Comparison of ENCODE assay signal across 8 mouse cellular contexts in genomic region chr7:143464811-143465560, GRCm38 (mm10). TPM values are rescaled to one million over a fixed set of nuclear protein-coding genes. Genes with fewer than 3 reads are reported as not detected.
DNase-seq lines count a peak whose midpoint lies in the region; ATAC-seq and TF ChIP-seq lines count a peak whose summit lies in the region.

No protein-coding gene starts in this region.

- no peaks in the 10 kb centered on the region for H3K36me3 ChIP-seq in heart, embryonic 13.5 days
- no peaks in the 10 kb centered on the region for H3K36me3 ChIP-seq in splenic B cell, adult 2 months (ENCODE audit: control insufficient read depth, insufficient read depth, low read length, poor library complexity, severe bottlenecking)

- H3K27ac ChIP-seq in layer of hippocampus, adult 2 months, result no peak overlapping the region
- peak overlapping the region; percentile 36 for H3K27ac ChIP-seq in heart, embryonic 13.5 days (replicated peaks)

- no peak for ATAC-seq in heart, embryonic 13.5 days (ENCODE audit: extremely low read depth, insufficient number of reproducible peaks, low FRiP score, low TSS enrichment)
- no peak for ATAC-seq in monocyte, adult 5-6 weeks (replicated peaks; ENCODE audit: insufficient number of reproducible peaks, low FRiP score, low TSS enrichment, poor library complexity, severe bottlenecking)

- peak overlapping the region; percentile 81 for H3K9ac ChIP-seq in heart, embryonic 13.5 days

- H3K4me1 ChIP-seq in heart, embryonic 13.5 days, result peaks cover 54% of the 10 kb centered on the region

- no peak for DNase-seq in layer of hippocampus, adult 2 months (ENCODE audit: low spot score in 2 of 2)
- DNase-seq in layer of hippocampus, adult 11-12 months (ENCODE audit: low spot score), result no peak
- peak; percentile 59 for DNase-seq in embryo, embryonic 10.5 days (ENCODE audit: low spot score)
- DNase-seq in kidney, postnatal 25 days, result peak; percentile 59 to 77
- DNase-seq in lung, postnatal 4 days, result peak; percentile 60 to 72
- peak; percentile 20 for DNase-seq in splenic B cell, adult 2 months (ENCODE audit: low read depth, low spot score)

- H3K4me3 ChIP-seq in layer of hippocampus, adult 2 months, result peak overlapping the region; percentile 41
- peak overlapping the region; percentile 50 for H3K4me3 ChIP-seq in heart, embryonic 13.5 days

- H3K9me3 ChIP-seq in heart, embryonic 13.5 days, result peaks cover 12% of the 10 kb centered on the region

- 0 out of 2 replicates have a peak, but pooled peaks cover 13% of the 10 kb centered on the region for H3K27me3 ChIP-seq in heart, embryonic 13.5 days (replicated peaks)
- no peaks in the 10 kb centered on the region for H3K27me3 ChIP-seq in splenic B cell, adult 2 months (ENCODE audit: control insufficient read depth, insufficient read depth, low read length, poor library complexity, severe bottlenecking)

- WGBS in heart, embryonic 13.5 days, result 16% methylated on average over 50 of the region's 56 CpGs

- TF ChIP-seq CTCF in layer of hippocampus, adult 2 months (conservative IDR thresholded peaks at IDR 0.05), result no peak

- peak overlapping the region; percentile 82 for H3K4me2 ChIP-seq in heart, embryonic 13.5 days

RNA-seq across cellular contexts. Expression of gene Cdkn1c, which starts 4.1 kb away (rescaled TPM):
- 1 to 10 TPM; 2.5 to 6.7 TPM for total RNA-seq in layer of hippocampus, adult 2 months (2021)
- polyA plus RNA-seq in heart, embryonic 13.5 days (2015; fragmentation: Nextera tagmentation; extraction: Ambion mirVana), result 621 and 622 TPM in 2 replicates
- total RNA-seq in monocyte, adult 5-6 weeks (2017), result 3.5 to 20.8 TPM (median 3.8 TPM) in 3 replicates

RNA-seq across cellular contexts. Expression of gene Slc22a18, which starts 8.6 kb away (rescaled TPM):
- total RNA-seq in layer of hippocampus, adult 2 months (2021), result under 1 TPM; 0.29 to 0.54 TPM
- 0.90 and 1.3 TPM in 2 replicates for polyA plus RNA-seq in heart, embryonic 13.5 days (2015; fragmentation: Nextera tagmentation; extraction: Ambion mirVana)
- 1.3 TPM in 1 of 3 replicates, not detected in the others for total RNA-seq in monocyte, adult 5-6 weeks (2017)

RNA-seq across cellular contexts. Expression of gene Phlda2, which starts 38.0 kb away (rescaled TPM):
- not detected for total RNA-seq in layer of hippocampus, adult 2 months (2021)
- polyA plus RNA-seq in heart, embryonic 13.5 days (2015; fragmentation: Nextera tagmentation; extraction: Ambion mirVana), result 1.2 and 2.3 TPM in 2 replicates
- total RNA-seq in monocyte, adult 5-6 weeks (2017), result not detected in 3 replicates

Comparison
In these comparisons a context has a peak if more than half of its experiments do, and no peak if none do; other contexts are left out.
1. DNase-seq: peak in embryo, embryonic 10.5 days (single experiment), kidney, postnatal 25 days (2 of 2), lung, postnatal 4 days (2 of 2) and splenic B cell, adult 2 months (single experiment); none in layer of hippocampus, adult 2 months (0 of 2) and layer of hippocampus, adult 11-12 months (single experiment).